Mouse (Mus musculus) C2C12 (cell line): ENCODE measurements around the gene Birc3.

Experiments
- CEBPB ChIP-seq: IDR thresholded peaks from one replicate; pipeline ENCODE4 v1.6.1; 2011; ENCODE audit warnings: low read depth, mild to moderate bottlenecking, control low read depth, moderate library complexity
- CTCF ChIP-seq: IDR thresholded peaks from one replicate; pipeline ENCODE4 v1.5.1; 2011; ENCODE audit not compliant: control insufficient read depth, insufficient read depth, insufficient read length
- MAX ChIP-seq: IDR thresholded peaks from one replicate; pipeline ENCODE4 v1.6.1; 2011; ENCODE audit warnings: mild to moderate bottlenecking, control low read depth
- MYOD1 ChIP-seq: IDR thresholded peaks from one replicate; pipeline ENCODE4 v1.6.1; 2011; ENCODE audit warnings: low read depth; ENCODE audit not compliant: control insufficient read depth, insufficient read length
- MYOG ChIP-seq: IDR thresholded peaks from one replicate; pipeline ENCODE4 v1.6.1; 2011; ENCODE audit not compliant: control insufficient read depth, insufficient read length; ENCODE audit errors: extremely low read depth
- USF1 ChIP-seq: IDR thresholded peaks from one replicate; pipeline ENCODE4 v1.6.1; 2011; ENCODE audit warnings: low read depth, mild to moderate bottlenecking, control low read depth, moderate library complexity

GRCm38 (mm10) chr9:7891177-7891576 is 18.2 kb upstream of the Birc3 start:
- TF ChIP-seq CTCF (no peak), MYOG (no peak), MYOD1 (no peak), MAX (no peak), USF1 (no peak), CEBPB (no peak)
